Mouse (Mus musculus) testis, adult 2 months (tissue): Measurements from ENCODE around the gene Bach1.

Source experiments
- CTCF ChIP-seq: fragments of 200-500 bp; IDR thresholded peaks from 2 replicates; pipeline ENCODE4 v1.5.1; 2012; ENCODE audit warnings: low read depth, mild to moderate bottlenecking, inconsistent platforms, low read length, moderate library complexity; ENCODE audit not compliant: control insufficient read depth, insufficient read depth, insufficient replicate concordance
- POLR2A ChIP-seq: fragments of 200-500 bp; IDR thresholded peaks from 2 replicates; pipeline ENCODE4 v1.6.1; 2012; ENCODE audit warnings: low read depth, mild to moderate bottlenecking, inconsistent platforms, low read length, moderate library complexity; ENCODE audit not compliant: control insufficient read depth

- no peak for TF ChIP-seq POLR2A
- TF ChIP-seq CTCF: no peak
Observed at GRCm38 (mm10) chr16:87661024-87661471, 37.7 kb upstream of the Bach1 start.
